Mouse (Mus musculus) neutrophil, adult 65 days (primary cell): Measurements from ENCODE around the gene Rprml. TPM values are rescaled to one million over a fixed set of nuclear protein-coding genes. Genes with fewer than 3 reads are reported as not detected.

Experiments
- total RNA-seq: library from RNA; stranded (reverse); gene quantifications from 2 replicates; pipeline ENCODE4 v1.2.4, GENCODE M21; 2023

Gene Rprml
- not detected in 2 replicates for total RNA-seq

DNA sequence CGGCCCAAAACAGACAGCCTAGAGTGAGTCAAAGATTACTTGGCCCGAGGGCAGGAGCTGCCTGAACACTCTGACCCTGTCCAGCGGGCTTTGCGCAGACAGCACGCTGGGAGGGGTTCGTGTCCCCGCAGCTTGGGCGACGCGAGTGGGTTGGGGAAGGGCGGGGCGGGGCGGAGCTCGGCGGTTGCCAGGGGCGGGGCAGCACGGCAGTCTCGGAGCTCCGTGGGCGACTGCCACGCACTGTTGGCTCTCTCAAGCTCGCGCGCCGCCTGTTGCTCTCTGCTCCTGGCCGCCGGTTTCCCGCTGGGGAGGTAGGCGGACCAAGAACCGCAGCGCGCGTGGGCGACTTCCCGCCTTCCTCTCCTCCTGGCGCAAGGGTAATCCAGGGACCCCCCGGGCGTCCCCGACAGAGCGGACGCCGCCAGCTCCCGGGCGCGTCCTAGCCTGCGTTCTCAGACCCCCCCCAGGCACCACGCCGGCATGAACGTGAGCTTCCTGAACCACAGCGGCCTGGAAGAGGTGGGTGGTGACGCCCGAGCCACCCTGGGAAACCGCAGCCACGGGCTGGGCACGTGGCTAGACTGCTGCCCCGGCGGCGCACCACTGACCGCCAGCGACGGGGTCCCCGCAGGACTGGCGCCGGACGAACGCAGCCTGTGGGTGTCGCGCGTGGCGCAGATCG is at the start of gene Rprml:
Gene Rprml, plus strand, starts transcription at position 270 of the 682 bp plus-strand sequence.

DNA sequence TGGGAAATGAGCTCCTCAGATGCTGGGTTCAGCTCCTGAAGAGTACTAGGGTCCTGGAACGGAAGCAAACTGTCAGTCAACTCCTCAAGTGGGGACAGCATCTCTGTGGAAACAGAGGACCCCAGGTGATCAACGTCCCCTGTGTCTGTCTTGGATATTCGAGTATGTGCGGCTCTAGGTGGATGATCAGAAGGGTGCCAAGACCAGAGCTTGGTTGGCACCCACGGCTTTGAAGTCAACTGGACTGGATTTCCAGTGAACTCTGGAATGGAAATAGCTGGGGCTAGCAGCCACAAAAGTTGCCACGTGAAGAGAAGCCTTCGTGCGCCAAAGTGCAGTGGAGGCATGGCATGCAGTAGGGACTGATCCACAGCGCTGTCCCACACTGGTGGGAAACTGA is 28.3 kb upstream of the Rprml start, which contains the start of gene Gm884:
Gene Gm884, minus strand, starts transcription at position 101 of the 400 bp plus-strand sequence.

DNA sequence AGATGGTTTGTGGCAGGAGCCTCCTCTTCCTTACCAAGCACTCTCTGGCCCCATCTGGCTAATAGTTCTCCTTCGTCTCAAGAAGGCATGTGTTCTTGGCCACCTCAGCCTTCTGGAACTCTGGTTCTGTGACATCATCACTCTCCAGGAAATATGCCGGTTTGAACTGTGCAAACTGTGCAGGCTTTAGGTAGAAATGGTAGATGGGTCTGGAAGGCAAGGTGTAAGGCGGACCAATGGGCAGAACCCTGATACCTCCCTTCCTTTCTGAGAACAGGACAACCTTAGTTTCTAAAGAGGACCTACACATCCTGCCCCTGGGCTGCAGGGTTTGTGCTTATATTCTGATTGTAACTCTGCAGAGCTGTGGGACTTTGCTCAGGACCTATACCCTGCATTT is 10.6 kb upstream of the Rprml start, which contains the start of gene Lyzl6:
Gene Lyzl6, minus strand, starts transcription at position 101 of the 400 bp plus-strand sequence.

DNA sequence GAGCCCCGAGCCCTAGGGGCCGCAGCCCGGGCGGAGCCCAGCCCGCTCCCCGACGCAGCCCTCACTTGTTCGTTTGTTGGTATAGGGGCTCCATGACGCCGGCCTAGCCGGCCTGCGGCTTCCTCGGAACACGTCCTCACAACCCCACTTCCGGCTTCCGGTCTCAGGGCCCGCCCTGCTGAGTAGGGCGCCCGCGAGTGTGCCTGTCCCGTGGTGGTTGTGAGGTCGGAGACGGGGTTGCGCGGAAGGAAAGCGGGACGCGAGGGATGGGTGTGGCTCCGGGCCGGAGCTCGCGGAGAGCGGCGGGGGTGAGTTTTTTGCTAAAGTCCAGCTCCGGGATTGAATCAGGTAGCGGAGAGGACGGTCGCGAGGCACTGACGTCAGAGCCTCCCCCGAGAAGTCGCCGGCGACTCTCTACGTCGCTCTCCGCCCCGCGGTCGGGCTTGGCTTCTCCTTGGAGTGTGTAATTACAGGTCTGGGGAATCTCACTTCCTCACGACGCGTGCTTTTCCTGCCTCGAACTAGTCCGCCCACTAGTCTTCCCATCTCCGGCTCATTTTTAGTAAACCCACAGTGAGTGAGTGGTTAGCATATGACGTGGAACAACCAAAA is 48.3 kb downstream of the Rprml start, which contains the start of gene Gosr2:
Gene Gosr2, minus strand, starts transcription at position 334 of the 612 bp plus-strand sequence.

Other genes starting within 250 kb of the Rprml start
- 52.4 and 67.9 TPM in 2 replicates for gene Plekhm1, start 236.9 kb upstream of the Rprml start, total RNA-seq
- not detected in 2 replicates for gene Lrrc37a, start 145.0 kb upstream of the Rprml start, total RNA-seq
- not detected in 2 replicates for gene Gm884, start 28.4 kb upstream of the Rprml start, total RNA-seq
- not detected in 2 replicates for gene Lyzl6, start 10.7 kb upstream of the Rprml start, total RNA-seq
- 57.1 and 64.0 TPM in 2 replicates for gene Gosr2, start 48.3 kb downstream of the Rprml start, total RNA-seq
- gene Wnt9b, start 100.3 kb downstream of the Rprml start, total RNA-seq, result not detected in 2 replicates
- not detected in 2 replicates for gene Wnt3, start 124.6 kb downstream of the Rprml start, total RNA-seq